Mouse (Mus musculus): ENCODE measurements at regions not wholly inside any gene's neighbourhood (a gene's known extent, or its start where the extent isn't known, plus 50 kb on each side); places are given as distances from the start of the nearest gene placed in this dataset.

GRCm38 (mm10) chr8:126807171-126807768, 138.4 kb downstream of the Tomm20 start:
- no peak for ATAC-seq (ENCODE audit: insufficient read depth, low FRiP score)
- 65% methylated on average over 8 of the region's 8 CpGs for WGBS

GRCm38 (mm10) chr8:126806591-126806990, 139.1 kb downstream of the Tomm20 start:
- no peak for ATAC-seq (ENCODE audit: insufficient read depth, low FRiP score)
- H3K27me3 ChIP-seq (ENCODE audit: control insufficient read depth, insufficient read depth, low read length): no peaks in the 10 kb centered on the region
- peak overlapping the region; percentile 74 for H3K27ac ChIP-seq (ENCODE audit: low read length)
- no peak overlapping the region for H3K9ac ChIP-seq (ENCODE audit: low read length)
- no peaks in the 10 kb centered on the region for H3K36me3 ChIP-seq (ENCODE audit: control insufficient read depth, insufficient read depth, low read length)
- no peak overlapping the region for H3K4me2 ChIP-seq (ENCODE audit: low read depth, low read length)
- 82% methylated on average over 2 of the region's 2 CpGs for WGBS
- no peak overlapping the region for H3K4me3 ChIP-seq (replicated peaks; ENCODE audit: low read length)
- peaks cover 6% of the 10 kb centered on the region; the same call in 1 of the 2 replicates for H3K4me1 ChIP-seq (ENCODE audit: control insufficient read depth, insufficient read depth, low read length)
- H3K9me3 ChIP-seq (replicated peaks; ENCODE audit: control insufficient read depth, low read length): no peaks in the 10 kb centered on the region

More at GRCm38 (mm10) chr8:126807171-126807768, 138.4 kb downstream of the Tomm20 start:
- Histone ChIP-seq H3K36me3 (ENCODE audit: control insufficient read depth, insufficient read depth, low read length) (no peaks in the 10 kb centered on the region), H3K4me2 (ENCODE audit: low read depth, low read length) (no peak overlapping the region), H3K9me3 (replicated peaks; ENCODE audit: control insufficient read depth, low read length) (no peaks in the 10 kb centered on the region), H3K27me3 (ENCODE audit: control insufficient read depth, insufficient read depth, low read length) (no peaks in the 10 kb centered on the region), H3K27ac (ENCODE audit: low read length) (no peak overlapping the region), H3K4me1 (ENCODE audit: control insufficient read depth, insufficient read depth, low read length) (peaks cover 6% of the 10 kb centered on the region; the same call in 1 of the 2 replicates), H3K4me3 (replicated peaks; ENCODE audit: low read length) (no peak overlapping the region), H3K9ac (ENCODE audit: low read length) (no peak overlapping the region)

GRCm38 (mm10) chr8:126806181-126806560, 139.5 kb downstream of the Tomm20 start:
- H3K36me3 ChIP-seq (ENCODE audit: control insufficient read depth, insufficient read depth, low read length): no peaks in the 10 kb centered on the region
- 0 out of 2 replicates have a peak overlapping the region, but pooled peaks have one; percentile 58 for H3K9ac ChIP-seq (ENCODE audit: low read length)
- H3K4me1 ChIP-seq (ENCODE audit: control insufficient read depth, insufficient read depth, low read length): peaks cover 6% of the 10 kb centered on the region; the same call in 1 of the 2 replicates
- no peaks in the 10 kb centered on the region for H3K9me3 ChIP-seq (replicated peaks; ENCODE audit: control insufficient read depth, low read length)
- no peak overlapping the region for H3K4me3 ChIP-seq (replicated peaks; ENCODE audit: low read length)
- no peak overlapping the region for H3K4me2 ChIP-seq (ENCODE audit: low read depth, low read length)
- WGBS: 62% methylated on average over 3 of the region's 3 CpGs
- H3K27me3 ChIP-seq (ENCODE audit: control insufficient read depth, insufficient read depth, low read length): no peaks in the 10 kb centered on the region
- H3K27ac ChIP-seq (ENCODE audit: low read length): peak overlapping the region; percentile 74
- no peak; the same call in 1 of the 2 replicates for ATAC-seq (ENCODE audit: insufficient read depth, low FRiP score)

GRCm38 (mm10) chr8:126805365-126806180, 140.1 kb downstream of the Tomm20 start:
- ATAC-seq (ENCODE audit: insufficient read depth, low FRiP score): peak; percentile 74
- 38% methylated on average over 13 of the region's 13 CpGs for WGBS
- peak overlapping the region; percentile 58 for H3K9ac ChIP-seq (ENCODE audit: low read length)

GRCm38 (mm10) chr8:126804115-126804514, 141.5 kb downstream of the Tomm20 start:
- no peak for ATAC-seq (ENCODE audit: insufficient read depth, low FRiP score)
- Histone ChIP-seq H3K4me1 (ENCODE audit: control insufficient read depth, insufficient read depth, low read length) (peaks cover 6% of the 10 kb centered on the region; the same call in 1 of the 2 replicates), H3K9me3 (replicated peaks; ENCODE audit: control insufficient read depth, low read length) (no peaks in the 10 kb centered on the region), H3K4me3 (replicated peaks; ENCODE audit: low read length) (no peak overlapping the region), H3K27ac (ENCODE audit: low read length) (peak overlapping the region; percentile 36; the same call in 1 of the 2 replicates), H3K9ac (ENCODE audit: low read length) (no peak overlapping the region), H3K36me3 (ENCODE audit: control insufficient read depth, insufficient read depth, low read length) (no peaks in the 10 kb centered on the region), H3K27me3 (ENCODE audit: control insufficient read depth, insufficient read depth, low read length) (no peaks in the 10 kb centered on the region), H3K4me2 (ENCODE audit: low read depth, low read length) (no peak overlapping the region)
- 71% methylated on average over 7 of the region's 7 CpGs for WGBS

More at GRCm38 (mm10) chr8:126805365-126806180, 140.1 kb downstream of the Tomm20 start:
- no peak overlapping the region for H3K4me2 ChIP-seq (ENCODE audit: low read depth, low read length)
- H3K27me3 ChIP-seq (ENCODE audit: control insufficient read depth, insufficient read depth, low read length): no peaks in the 10 kb centered on the region
- H3K9me3 ChIP-seq (replicated peaks; ENCODE audit: control insufficient read depth, low read length): no peaks in the 10 kb centered on the region
- H3K36me3 ChIP-seq (ENCODE audit: control insufficient read depth, insufficient read depth, low read length): no peaks in the 10 kb centered on the region
- H3K4me1 ChIP-seq (ENCODE audit: control insufficient read depth, insufficient read depth, low read length): peaks cover 6% of the 10 kb centered on the region; the same call in 1 of the 2 replicates
- no peak overlapping the region for H3K4me3 ChIP-seq (replicated peaks; ENCODE audit: low read length)
- peak overlapping the region; percentile 74 for H3K27ac ChIP-seq (ENCODE audit: low read length)

GRCm38 (mm10) chr8:126802641-126803040, 143.0 kb downstream of the Tomm20 start:
- ATAC-seq (ENCODE audit: insufficient read depth, low FRiP score): no peak
- WGBS: 66% methylated on average over 4 of the region's 4 CpGs
- H3K36me3 ChIP-seq (ENCODE audit: control insufficient read depth, insufficient read depth, low read length): no peaks in the 10 kb centered on the region
- H3K4me2 ChIP-seq (ENCODE audit: low read depth, low read length): no peak overlapping the region
- H3K9me3 ChIP-seq (replicated peaks; ENCODE audit: control insufficient read depth, low read length): no peaks in the 10 kb centered on the region
- H3K27ac ChIP-seq (ENCODE audit: low read length): no peak overlapping the region
- no peak overlapping the region for H3K4me3 ChIP-seq (replicated peaks; ENCODE audit: low read length)
- H3K27me3 ChIP-seq (ENCODE audit: control insufficient read depth, insufficient read depth, low read length): no peaks in the 10 kb centered on the region
- no peak overlapping the region for H3K9ac ChIP-seq (ENCODE audit: low read length)
- peaks cover 6% of the 10 kb centered on the region; the same call in 1 of the 2 replicates for H3K4me1 ChIP-seq (ENCODE audit: control insufficient read depth, insufficient read depth, low read length)

GRCm38 (mm10) chr8:126800976-126801375, 144.7 kb downstream of the Tomm20 start:
- H3K4me1 ChIP-seq (ENCODE audit: control insufficient read depth, insufficient read depth, low read length): peaks cover 2% of the 10 kb centered on the region; the same call in 1 of the 2 replicates
- H3K27ac ChIP-seq (ENCODE audit: low read length): no peak overlapping the region
- no peak for ATAC-seq (ENCODE audit: insufficient read depth, low FRiP score)
- H3K27me3 ChIP-seq (ENCODE audit: control insufficient read depth, insufficient read depth, low read length): no peaks in the 10 kb centered on the region
- H3K9ac ChIP-seq (ENCODE audit: low read length): no peak overlapping the region
- H3K36me3 ChIP-seq (ENCODE audit: control insufficient read depth, insufficient read depth, low read length): no peaks in the 10 kb centered on the region
- WGBS: 64% methylated on average over 6 of the region's 6 CpGs
- H3K9me3 ChIP-seq (replicated peaks; ENCODE audit: control insufficient read depth, low read length): no peaks in the 10 kb centered on the region
- H3K4me2 ChIP-seq (ENCODE audit: low read depth, low read length): no peak overlapping the region
- H3K4me3 ChIP-seq (replicated peaks; ENCODE audit: low read length): no peak overlapping the region

GRCm38 (mm10) chr8:126797571-126798334, 147.9 kb downstream of the Tomm20 start:
- H3K9ac ChIP-seq (ENCODE audit: low read length): no peak overlapping the region
- no peaks in the 10 kb centered on the region for H3K36me3 ChIP-seq (ENCODE audit: control insufficient read depth, insufficient read depth, low read length)
- no peaks in the 10 kb centered on the region for H3K9me3 ChIP-seq (replicated peaks; ENCODE audit: control insufficient read depth, low read length)
- H3K27ac ChIP-seq (ENCODE audit: low read length): 0 out of 2 replicates have a peak overlapping the region, but pooled peaks have one; percentile 30
- H3K4me1 ChIP-seq (ENCODE audit: control insufficient read depth, insufficient read depth, low read length): no peaks in the 10 kb centered on the region
- WGBS: 77% methylated on average over 9 of the region's 9 CpGs
- H3K4me3 ChIP-seq (replicated peaks; ENCODE audit: low read length): no peak overlapping the region
- no peak overlapping the region for H3K4me2 ChIP-seq (ENCODE audit: low read depth, low read length)
- H3K27me3 ChIP-seq (ENCODE audit: control insufficient read depth, insufficient read depth, low read length): no peaks in the 10 kb centered on the region
- ATAC-seq (ENCODE audit: insufficient read depth, low FRiP score): peak; percentile 28; the same call in 1 of the 2 replicates
